Mouse (Mus musculus) E14TG2a.4 (cell line): Measurements from ENCODE around the gene Nus1.

Experiments
- CTCF ChIP-seq: conservative IDR thresholded peaks from 2 replicates; pipeline ENCODE4 v1.5.1; 2014; ENCODE audit warnings: low read length
- NANOG ChIP-seq: IDR thresholded peaks from 2 replicates; pipeline ENCODE4 v1.6.1; 2014; ENCODE audit warnings: borderline replicate concordance, low read length, mixed read lengths
- POU5F1 ChIP-seq: IDR thresholded peaks from 2 replicates; pipeline ENCODE4 v1.6.1; 2014; ENCODE audit warnings: low read length, borderline replicate concordance

GRCm38 (mm10) chr10:52427634-52428415 lies 10.5 kb downstream of the Nus1 start:
- TF ChIP-seq CTCF: no peak
- TF ChIP-seq NANOG: no peak
- TF ChIP-seq POU5F1: no peak
